Mouse (Mus musculus) megakaryocyte, embryonic 14.5 days (primary cell): ENCODE data around the gene Gpr155. TPM values are rescaled to one million over a fixed set of nuclear protein-coding genes. Genes with fewer than 3 reads are reported as not detected.

Source experiments
- H3K27me3 ChIP-seq: replicated peaks from 2 replicates; pipeline ENCODE3; 2012; ENCODE audit warnings: inconsistent platforms
- H3K36me3 ChIP-seq: replicated peaks from 2 replicates; pipeline ENCODE3; 2012; ENCODE audit warnings: low read length, inconsistent platforms, mixed read lengths
- H3K4me1 ChIP-seq: 2 replicates; pipeline ENCODE4 v1.6.1; 2012; ENCODE audit warnings: inconsistent platforms
- H3K4me3 ChIP-seq: replicated peaks from 2 replicates; pipeline ENCODE3; 2012; ENCODE audit warnings: moderate library complexity, mild to moderate bottlenecking, inconsistent platforms
- H3K9me3 ChIP-seq: 2 replicates; pipeline ENCODE4 v1.6.1; 2012; ENCODE audit warnings: inconsistent platforms
- FLI1 ChIP-seq: IDR thresholded peaks from 2 replicates; pipeline ENCODE4 v1.6.1; 2012; ENCODE audit warnings: low read length, inconsistent platforms, mixed read lengths
- GATA1 ChIP-seq: IDR thresholded peaks from 3 replicates; pipeline ENCODE4 v1.6.1; 2012; ENCODE audit warnings: mixed read lengths, low read length, inconsistent platforms, borderline replicate concordance
- polyA plus RNA-seq: library from polyadenylated mRNA; stranded (reverse); fragments of >175 nt; gene quantifications from 2 replicates; pipeline ENCODE4 v1.2.3, GENCODE M21; 2012; ENCODE audit warnings: low replicate concordance; ENCODE audit not compliant: insufficient read depth

Gene Gpr155
- polyA plus RNA-seq, 1 experiment: 0.46 TPM

DNA sequence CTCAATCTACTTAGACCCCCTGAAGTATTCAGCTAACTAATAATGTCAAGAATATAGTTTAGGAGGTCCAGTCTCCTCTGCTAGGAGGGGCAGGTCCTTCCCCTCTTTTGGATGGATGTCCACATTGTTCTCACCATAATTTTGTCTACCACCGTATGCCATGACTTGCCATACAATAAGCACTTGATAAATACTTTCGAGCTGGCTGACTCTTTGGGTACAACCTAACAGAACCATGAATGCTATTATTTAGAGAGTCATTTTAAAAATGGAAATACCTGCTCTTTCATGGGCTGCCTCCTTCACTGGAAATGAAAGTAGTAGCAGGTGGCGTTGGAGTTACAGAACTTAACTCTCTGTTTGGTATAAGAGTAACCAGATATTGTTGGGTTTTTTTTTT is 3.6 kb upstream of the Gpr155 start:
- H3K36me3 ChIP-seq: no peaks in the 10 kb centered on the region
- no peaks in the 10 kb centered on the region for H3K9me3 ChIP-seq
- H3K27me3 ChIP-seq: peaks cover 45% of the 10 kb centered on the region
- peaks cover 13% of the 10 kb centered on the region for H3K4me1 ChIP-seq
- H3K4me3 ChIP-seq: no peak overlapping the region
- no peak for TF ChIP-seq FLI1
- no peak for TF ChIP-seq GATA1

DNA sequence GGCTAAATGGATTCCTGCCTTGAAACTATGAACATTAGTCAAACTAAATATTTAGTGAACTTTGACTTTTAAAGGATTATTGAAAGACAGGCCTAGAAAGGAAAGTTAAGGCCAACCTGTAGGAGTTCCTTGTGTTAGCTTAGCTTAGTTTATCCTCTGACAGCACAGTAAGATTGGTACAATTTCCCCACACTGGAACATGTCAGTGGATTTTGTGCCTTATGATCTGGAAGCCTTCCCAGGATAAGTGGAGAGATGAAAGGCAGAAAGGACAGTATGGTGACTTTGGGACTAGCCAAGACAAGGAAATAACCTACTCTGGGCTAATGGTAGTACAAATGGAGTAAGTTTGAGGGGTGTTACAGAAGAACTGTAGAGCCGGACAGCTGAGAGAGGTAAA is 1.4 kb upstream of the Gpr155 start:
- Histone ChIP-seq H3K36me3 (no peaks in the 10 kb centered on the region), H3K27me3 (peaks cover 26% of the 10 kb centered on the region), H3K4me1 (peaks cover 14% of the 10 kb centered on the region), H3K4me3 (no peak overlapping the region), H3K9me3 (no peaks in the 10 kb centered on the region)
- TF ChIP-seq FLI1 (no peak), GATA1 (no peak)

DNA sequence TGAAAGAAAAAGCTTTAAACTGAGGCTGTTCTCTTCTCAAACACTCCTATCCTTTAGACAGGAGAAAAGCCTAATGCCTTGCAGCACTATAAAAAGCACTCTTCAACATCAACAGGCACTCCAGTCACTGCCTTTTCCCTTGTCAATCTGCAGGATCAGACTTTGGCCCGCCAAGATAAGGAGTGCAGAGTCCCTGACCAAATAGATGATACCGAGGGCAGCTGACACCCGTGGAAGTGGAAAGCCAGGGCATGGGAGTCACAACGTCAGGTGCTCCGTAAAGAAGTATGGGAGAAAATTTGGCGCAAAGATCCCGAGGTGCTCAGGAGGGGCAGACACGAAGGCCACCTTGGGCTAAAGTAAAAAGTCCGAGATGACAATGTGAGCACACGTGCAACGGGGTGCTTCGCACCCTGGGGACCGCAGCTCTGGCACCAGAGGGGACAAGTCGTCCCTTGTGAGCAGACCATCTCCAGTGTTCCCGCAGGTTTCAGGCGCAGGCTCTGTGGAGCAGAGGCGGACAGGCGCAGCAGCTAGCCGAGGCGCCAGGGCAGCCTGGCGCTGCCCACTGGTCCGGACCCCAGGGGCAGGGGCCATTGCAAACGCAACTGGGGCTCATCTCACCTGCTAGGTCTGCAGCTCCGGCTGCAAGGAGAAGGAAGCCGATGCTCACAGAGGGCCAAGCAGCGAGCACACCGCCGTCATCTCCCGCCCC is 574 bp downstream of the Gpr155 start:
- peaks cover 14% of the 10 kb centered on the region for H3K4me1 ChIP-seq
- no peaks in the 10 kb centered on the region for H3K9me3 ChIP-seq
- TF ChIP-seq FLI1 (no peak), GATA1 (no peak)
- peaks cover 9% of the 10 kb centered on the region for H3K27me3 ChIP-seq
- peaks cover 3% of the 10 kb centered on the region for H3K36me3 ChIP-seq
- peak overlapping the region; percentile 99 for H3K4me3 ChIP-seq

GRCm38 (mm10) chr2:73385172-73385571 is 1.2 kb downstream of the Gpr155 start:
- H3K9me3 ChIP-seq: no peaks in the 10 kb centered on the region
- H3K27me3 ChIP-seq: peaks cover 4% of the 10 kb centered on the region
- H3K4me3 ChIP-seq: peak overlapping the region; percentile 99
- peaks cover 14% of the 10 kb centered on the region for H3K4me1 ChIP-seq
- peaks cover 3% of the 10 kb centered on the region for H3K36me3 ChIP-seq
- TF ChIP-seq GATA1 (no peak), FLI1 (no peak)

GRCm38 (mm10) chr2:73380298-73380975 is 5.9 kb downstream of the Gpr155 start:
- peaks cover 3% of the 10 kb centered on the region for H3K27me3 ChIP-seq
- TF ChIP-seq GATA1 (no peak), FLI1 (no peak)
- no peaks in the 10 kb centered on the region for H3K9me3 ChIP-seq
- peaks cover 6% of the 10 kb centered on the region for H3K4me1 ChIP-seq
- H3K4me3 ChIP-seq: no peak overlapping the region
- H3K36me3 ChIP-seq: peaks cover 3% of the 10 kb centered on the region

GRCm38 (mm10) chr2:73379656-73380055 is 6.7 kb downstream of the Gpr155 start:
- Histone ChIP-seq H3K4me3 (no peak overlapping the region), H3K9me3 (no peaks in the 10 kb centered on the region), H3K4me1 (no peaks in the 10 kb centered on the region), H3K36me3 (peaks cover 3% of the 10 kb centered on the region), H3K27me3 (peaks cover 9% of the 10 kb centered on the region)
- TF ChIP-seq GATA1: no peak
- no peak for TF ChIP-seq FLI1

GRCm38 (mm10) chr2:73378326-73378725 is 8.0 kb downstream of the Gpr155 start:
- H3K27me3 ChIP-seq: peaks cover 13% of the 10 kb centered on the region
- H3K4me3 ChIP-seq: no peak overlapping the region
- no peak for TF ChIP-seq GATA1
- TF ChIP-seq FLI1: no peak
- H3K9me3 ChIP-seq: no peaks in the 10 kb centered on the region
- no peaks in the 10 kb centered on the region for H3K4me1 ChIP-seq
- H3K36me3 ChIP-seq: peaks cover 3% of the 10 kb centered on the region

- peak overlapping the region; percentile 62 for H3K4me3 ChIP-seq
- no peaks in the 10 kb centered on the region for H3K36me3 ChIP-seq
- no peaks in the 10 kb centered on the region for H3K9me3 ChIP-seq
- peaks cover 10% of the 10 kb centered on the region for H3K27me3 ChIP-seq
- TF ChIP-seq FLI1 (no peak), GATA1 (no peak)
- H3K4me1 ChIP-seq: peaks cover 7% of the 10 kb centered on the region; the same call in 1 of the 2 replicates
Observed at GRCm38 (mm10) chr2:73371530-73372335, 14.6 kb downstream of the Gpr155 start.

GRCm38 (mm10) chr2:73363448-73363847 is 22.9 kb downstream of the Gpr155 start:
- H3K9me3 ChIP-seq: no peaks in the 10 kb centered on the region
- peaks cover 5% of the 10 kb centered on the region for H3K4me1 ChIP-seq
- no peaks in the 10 kb centered on the region for H3K27me3 ChIP-seq
- no peak overlapping the region for H3K4me3 ChIP-seq
- TF ChIP-seq GATA1 (no peak), FLI1 (no peak)
- peaks cover 2% of the 10 kb centered on the region for H3K36me3 ChIP-seq

- Histone ChIP-seq H3K36me3 (peaks cover 2% of the 10 kb centered on the region), H3K9me3 (no peaks in the 10 kb centered on the region)
- no peak for TF ChIP-seq FLI1
Observed at GRCm38 (mm10) chr2:73360536-73360935, 25.8 kb downstream of the Gpr155 start.

More at GRCm38 (mm10) chr2:73360536-73360935, 25.8 kb downstream of the Gpr155 start:
- no peaks in the 10 kb centered on the region for H3K27me3 ChIP-seq
- peaks cover 5% of the 10 kb centered on the region for H3K4me1 ChIP-seq
- H3K4me3 ChIP-seq: no peak overlapping the region
